Mouse (Mus musculus): ENCODE data around the gene Nup85.

GRCm38 (mm10) chr11:115616371-115616770 lies 52.1 kb downstream of the Nup85 start:
- no peak for TF ChIP-seq POLR2A (IDR thresholded peaks at IDR 0.05; ENCODE audit: low read depth, low read length)
- no peak for TF ChIP-seq CTCF (IDR thresholded peaks at IDR 0.05; ENCODE audit: extremely low read depth, insufficient read length, insufficient replicate concordance, low read depth, low read length)

All from small intestine, adult 2 months (tissue).